Mouse (Mus musculus) brain, adult 2 months (tissue): ENCODE measurements at regions not wholly inside any gene's neighbourhood (a gene's known extent, or its start where the extent isn't known, plus 50 kb on each side); places are given as distances from the start of the nearest gene placed in this dataset.

ENCODE experiments used
- DNase-seq: peaks from one replicate; pipeline ENCODE4 v3.0.0; 2011; ENCODE audit warnings: low read depth, low spot score

DNA sequence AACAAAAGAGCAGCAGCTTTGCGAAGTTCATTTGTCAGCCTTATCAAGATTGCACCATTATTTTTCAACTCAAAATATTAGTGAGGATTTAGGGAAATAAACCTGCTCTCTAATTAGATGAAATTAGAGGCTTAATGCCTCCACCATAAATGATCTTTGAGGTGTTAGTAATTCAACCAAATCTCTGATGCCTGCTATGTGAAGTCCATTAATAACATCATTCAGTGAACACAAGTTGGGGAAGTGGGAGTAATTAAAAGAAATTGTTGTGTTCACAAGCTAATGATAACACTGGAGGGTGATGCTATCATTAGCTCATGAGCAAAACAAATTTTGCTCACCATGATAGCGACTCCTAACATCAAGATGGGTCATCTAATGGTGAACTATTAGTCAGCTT lies 246.0 kb downstream of the Ttc6 start:
- DNase-seq = no peak

DNA sequence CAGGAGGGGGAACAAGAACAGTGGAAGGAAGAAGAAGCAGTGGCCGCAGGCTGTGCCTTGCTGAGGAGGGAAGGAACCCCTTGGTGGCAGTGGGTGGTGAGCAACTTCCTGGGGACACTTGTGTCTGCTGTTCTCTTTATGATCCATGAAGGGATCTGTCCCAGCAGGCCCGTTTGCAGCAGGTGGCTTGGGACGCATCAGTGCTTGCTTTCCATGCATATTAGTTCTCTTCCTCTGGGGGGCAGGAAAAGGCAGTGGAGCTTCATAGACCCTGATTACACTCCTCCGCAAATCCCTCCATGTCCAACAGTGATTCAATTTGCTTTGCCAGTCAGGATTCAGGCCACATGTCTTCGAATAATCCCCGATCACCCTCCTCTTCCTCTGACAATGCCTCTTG lies 259.9 kb downstream of the Ttc6 start:
- peak; percentile 5 for DNase-seq

GRCm38 (mm10) chr12:57825754-57826153 lies 261.8 kb downstream of the Ttc6 start:
- DNase-seq = peak; percentile 82

GRCm38 (mm10) chr12:57842813-57843212 lies 278.9 kb downstream of the Ttc6 start:
- DNase-seq = no peak

GRCm38 (mm10) chr12:57871028-57871427 lies 307.1 kb downstream of the Ttc6 start:
- DNase-seq = no peak

GRCm38 (mm10) chr12:57890783-57891478 lies 320.6 kb upstream of the Sstr1 start:
- no peak for DNase-seq

GRCm38 (mm10) chr12:57891556-57891955 lies 320.0 kb upstream of the Sstr1 start:
- no peak for DNase-seq

GRCm38 (mm10) chr12:57897751-57898250 lies 313.8 kb upstream of the Sstr1 start:
- no peak for DNase-seq

GRCm38 (mm10) chr12:57904658-57905057 lies 306.9 kb upstream of the Sstr1 start:
- DNase-seq = peak; percentile 31

- no peak for DNase-seq
Observed at GRCm38 (mm10) chr12:57918211-57918610, 293.4 kb upstream of the Sstr1 start.

GRCm38 (mm10) chr12:57922031-57922430 lies 289.5 kb upstream of the Sstr1 start:
- DNase-seq = no peak

- DNase-seq = peak; percentile 20
Observed at GRCm38 (mm10) chr12:57924422-57924821, 287.1 kb upstream of the Sstr1 start.

GRCm38 (mm10) chr12:57926886-57927285 lies 284.7 kb upstream of the Sstr1 start:
- no peak for DNase-seq

- no peak for DNase-seq
Observed at GRCm38 (mm10) chr12:57928030-57928429, 283.5 kb upstream of the Sstr1 start.

DNA sequence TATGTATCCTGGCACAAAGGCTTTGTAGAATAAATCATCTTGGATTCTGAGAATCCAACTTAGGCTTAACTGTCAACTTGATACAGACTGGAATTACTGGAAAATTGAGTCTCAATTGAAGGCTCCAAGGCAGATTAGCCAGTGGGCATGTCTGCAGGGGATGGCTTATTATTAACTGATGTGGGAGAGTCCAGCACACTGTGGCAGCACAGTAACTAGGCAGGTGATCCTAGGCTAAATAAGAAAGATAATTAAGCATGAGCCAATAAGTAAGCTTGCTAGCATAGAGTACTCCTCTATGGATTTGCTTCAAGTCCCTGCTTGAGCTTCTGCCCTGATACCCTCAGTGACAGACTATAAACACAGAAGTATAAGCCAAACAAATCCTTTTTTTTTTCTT lies 279.7 kb upstream of the Sstr1 start:
- no peak for DNase-seq

GRCm38 (mm10) chr12:57949886-57950285 lies 261.7 kb upstream of the Sstr1 start:
- no peak for DNase-seq

DNA sequence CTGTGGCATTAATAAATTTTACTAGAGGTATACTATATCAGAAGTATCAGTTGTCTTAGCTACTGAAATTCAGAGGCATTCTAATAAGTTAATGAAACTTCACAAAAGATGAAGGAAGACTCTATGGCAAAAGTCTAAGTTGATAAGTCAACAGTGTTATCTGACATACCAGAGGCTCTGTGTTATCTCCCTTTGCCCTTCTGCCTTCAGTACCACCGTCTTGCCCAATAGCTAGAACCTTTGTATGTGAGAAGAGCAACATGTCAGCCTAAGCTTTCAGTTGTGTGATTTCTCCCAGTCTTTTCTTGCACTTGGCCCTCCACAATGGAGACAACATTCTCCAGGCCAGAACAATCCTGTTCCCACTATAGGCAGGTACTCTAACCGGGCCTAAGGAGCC lies 253.0 kb upstream of the Sstr1 start:
- DNase-seq = no peak

DNA sequence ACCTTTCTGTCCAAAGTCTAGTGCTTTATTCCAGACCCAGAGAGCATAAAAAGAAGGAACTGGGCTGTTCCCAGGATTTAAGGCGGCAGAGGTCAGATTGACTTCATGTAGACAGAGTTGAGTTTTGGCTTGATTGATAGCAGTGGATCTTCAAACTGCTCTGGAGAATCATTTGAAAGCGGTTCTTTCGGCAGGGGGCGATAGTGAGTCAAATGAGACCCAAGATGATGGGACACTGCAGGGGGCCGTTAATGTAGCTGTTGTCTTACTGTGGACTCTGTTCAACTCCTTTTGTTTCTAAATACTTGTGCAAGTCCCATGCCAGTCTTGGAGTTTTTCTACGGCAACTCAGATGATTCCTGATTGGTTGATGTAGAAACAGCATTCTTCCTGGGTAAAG lies 251.4 kb upstream of the Sstr1 start:
- DNase-seq = no peak

DNA sequence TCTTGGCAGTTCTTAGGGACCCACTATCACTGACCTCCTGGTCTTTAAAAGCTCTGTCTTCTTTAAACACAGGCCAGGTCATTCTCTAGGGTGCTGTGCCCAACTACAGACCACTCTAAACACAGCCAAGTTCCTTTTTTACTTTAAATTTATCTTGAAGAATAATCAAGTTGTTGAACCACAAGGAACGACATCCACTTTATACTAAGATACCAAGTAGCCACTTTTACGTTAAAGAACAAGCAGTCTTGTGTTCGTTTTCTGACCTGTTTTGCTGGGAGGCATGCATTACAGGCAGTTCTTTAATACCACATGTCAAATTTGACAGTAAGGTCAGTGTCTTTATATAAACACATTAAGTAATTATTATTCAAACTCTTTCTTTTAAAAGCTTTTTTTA lies 242.4 kb upstream of the Sstr1 start:
- no peak for DNase-seq

GRCm38 (mm10) chr12:57970163-57970562 lies 241.4 kb upstream of the Sstr1 start:
- no peak for DNase-seq

DNA sequence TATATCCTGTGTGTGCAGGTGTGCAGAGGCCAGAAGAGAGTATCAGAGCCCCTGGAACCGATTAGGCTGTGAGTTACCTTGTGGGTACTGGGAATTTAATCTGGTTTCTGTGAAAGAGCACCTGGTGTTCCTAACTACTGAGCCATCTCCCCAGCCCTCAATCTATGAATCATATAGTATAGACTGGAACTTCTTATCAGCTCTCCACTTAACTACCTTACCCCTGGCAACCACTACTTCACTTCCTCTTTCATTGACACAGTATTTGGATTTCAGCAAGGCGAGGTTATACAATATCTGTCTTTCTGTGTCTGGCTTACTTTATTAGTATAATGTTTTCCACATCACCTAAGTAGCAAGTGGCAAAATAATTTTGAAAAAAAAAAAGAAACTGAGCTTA lies 239.1 kb upstream of the Sstr1 start:
- DNase-seq = no peak
